Mouse (Mus musculus): ENCODE measurements at regions not wholly inside any gene's neighbourhood (a gene's known extent, or its start where the extent isn't known, plus 50 kb on each side); places are given as distances from the start of the nearest gene placed in this dataset.

DNA sequence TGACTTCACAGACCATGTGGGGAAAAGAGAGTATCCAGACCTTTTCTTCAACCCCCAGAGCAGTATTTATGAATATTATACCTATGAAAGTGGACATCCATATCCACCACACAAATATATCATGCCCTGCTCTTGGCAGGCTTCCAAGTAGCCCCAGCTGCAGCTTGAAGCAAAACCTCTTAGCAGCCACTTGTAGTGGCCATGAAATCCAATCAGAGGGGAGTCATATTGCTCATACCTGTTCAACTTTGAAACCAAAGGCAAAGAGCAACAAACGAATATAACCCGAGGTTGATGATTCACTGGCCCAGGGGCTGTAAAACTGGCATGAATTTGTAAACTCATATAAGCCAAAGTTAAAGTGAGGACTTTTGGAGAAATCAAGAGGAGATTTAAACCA, 187.6 kb upstream of the Gdnf start:
- no peak for DNase-seq
- H3K4me1 ChIP-seq (ENCODE audit: control insufficient read depth, insufficient read depth, low read length), result no peaks in the 10 kb centered on the region
- no peaks in the 10 kb centered on the region for H3K27me3 ChIP-seq (ENCODE audit: control insufficient read depth, insufficient read depth, low read length)
- no peak overlapping the region for H3K4me3 ChIP-seq (replicated peaks; ENCODE audit: insufficient read depth, low read depth, low read length)
- 65% methylated on average over 2 of the region's 2 CpGs for WGBS
- TF ChIP-seq POLR2A (IDR thresholded peaks at IDR 0.05; ENCODE audit: borderline replicate concordance, insufficient read depth, low read length), result no peak
- TF ChIP-seq CTCF (IDR thresholded peaks at IDR 0.05; ENCODE audit: borderline replicate concordance, insufficient read depth, low read depth, low read length), result no peak
- no peak overlapping the region for H3K27ac ChIP-seq (ENCODE audit: insufficient read depth, low read length)

DNA sequence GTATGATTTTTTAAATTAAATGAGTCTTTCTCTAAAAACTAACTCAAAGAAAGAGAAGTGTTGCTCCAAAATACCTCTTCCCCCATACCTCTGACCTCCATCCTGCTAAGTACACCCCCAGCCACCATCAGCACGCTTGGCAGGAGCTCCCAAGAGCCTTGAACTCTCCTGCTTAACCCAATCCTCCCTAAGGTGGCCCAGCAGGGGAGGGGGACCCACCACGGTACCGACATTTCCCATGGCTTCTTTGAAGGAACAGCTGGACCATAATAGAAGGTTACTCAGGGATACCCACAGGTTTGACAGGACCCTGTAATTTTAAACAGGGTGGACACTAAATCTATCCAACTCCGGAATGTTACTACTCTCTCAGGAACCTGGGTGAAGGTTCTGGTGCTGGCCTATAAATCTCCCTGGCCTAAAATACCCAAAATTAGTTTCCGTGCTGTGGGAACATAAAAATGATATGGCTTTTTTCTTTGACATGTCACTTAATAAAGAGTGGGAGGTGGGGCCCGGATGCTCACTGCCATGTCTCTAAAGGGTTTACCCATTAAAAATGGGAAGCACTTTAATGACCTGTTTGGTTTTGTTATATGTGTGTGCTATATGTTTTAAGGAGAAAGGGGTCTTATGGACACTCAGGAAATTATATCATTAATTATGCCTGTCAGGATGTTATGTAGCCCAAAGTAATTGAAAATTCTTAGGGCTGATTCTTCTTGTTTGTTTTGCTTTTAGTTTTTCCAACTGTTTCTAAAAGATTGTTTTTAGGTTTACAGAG, 185.8 kb upstream of the Gdnf start:
- no peaks in the 10 kb centered on the region for H3K4me1 ChIP-seq (ENCODE audit: control insufficient read depth, insufficient read depth, low read length)
- TF ChIP-seq CTCF (IDR thresholded peaks at IDR 0.05; ENCODE audit: borderline replicate concordance, insufficient read depth, low read depth, low read length), result no peak
- no peak for TF ChIP-seq POLR2A (IDR thresholded peaks at IDR 0.05; ENCODE audit: borderline replicate concordance, insufficient read depth, low read length)
- H3K4me3 ChIP-seq (replicated peaks; ENCODE audit: insufficient read depth, low read depth, low read length), result no peak overlapping the region
- WGBS, result 73% methylated on average over 6 of the region's 6 CpGs
- no peaks in the 10 kb centered on the region for H3K27me3 ChIP-seq (ENCODE audit: control insufficient read depth, insufficient read depth, low read length)
- DNase-seq, result no peak
- H3K27ac ChIP-seq (ENCODE audit: insufficient read depth, low read length), result no peak overlapping the region

DNA sequence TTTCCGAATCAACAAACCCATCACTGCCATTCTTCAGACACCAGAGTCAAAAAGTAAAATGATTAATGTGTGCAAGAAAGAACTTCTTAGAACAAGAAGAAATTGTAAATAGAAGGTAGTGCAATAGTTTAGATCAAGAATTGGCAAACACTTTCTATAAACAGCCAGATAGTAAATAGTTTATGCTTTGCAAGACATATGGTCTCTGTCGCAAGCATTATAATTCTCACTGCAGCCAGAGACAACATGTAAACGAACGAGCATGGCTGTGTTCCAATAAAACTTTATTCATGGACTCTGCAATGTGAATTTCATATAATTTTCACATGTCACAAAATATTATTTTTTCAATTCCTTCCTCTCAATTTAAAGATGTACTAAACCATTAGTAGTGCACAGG, 180.8 kb upstream of the Gdnf start:
- TF ChIP-seq CTCF (IDR thresholded peaks at IDR 0.05; ENCODE audit: borderline replicate concordance, insufficient read depth, low read depth, low read length), result no peak
- TF ChIP-seq POLR2A (IDR thresholded peaks at IDR 0.05; ENCODE audit: borderline replicate concordance, insufficient read depth, low read length), result no peak
- WGBS, result 59% methylated on average over 4 of the region's 4 CpGs
- Histone ChIP-seq H3K4me3 (replicated peaks; ENCODE audit: insufficient read depth, low read depth, low read length) (no peak overlapping the region), H3K27ac (ENCODE audit: insufficient read depth, low read length) (no peak overlapping the region), H3K27me3 (ENCODE audit: control insufficient read depth, insufficient read depth, low read length) (no peaks in the 10 kb centered on the region), H3K4me1 (ENCODE audit: control insufficient read depth, insufficient read depth, low read length) (no peaks in the 10 kb centered on the region)
- DNase-seq, result no peak

DNA sequence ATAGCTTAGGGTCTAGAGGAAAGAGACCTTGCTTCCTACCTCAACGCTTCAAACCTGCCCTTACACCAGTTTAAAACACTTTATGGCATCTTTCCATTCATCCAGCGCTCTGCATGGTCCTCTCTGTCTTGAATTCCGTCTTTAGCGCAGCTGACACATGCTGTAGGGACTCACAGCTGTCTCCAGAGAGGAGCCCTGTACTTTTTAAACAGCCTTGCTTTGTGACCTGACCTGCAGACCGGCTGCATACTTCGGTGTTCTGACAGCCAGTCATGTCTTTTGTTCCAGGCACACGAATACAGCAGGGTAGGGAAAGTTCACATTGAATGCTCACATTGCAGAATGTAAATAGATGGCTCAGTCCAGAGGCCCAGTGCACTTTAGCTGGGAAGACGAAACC, 175.4 kb upstream of the Gdnf start:
- WGBS, result 47% methylated on average over 8 of the region's 8 CpGs

DNA sequence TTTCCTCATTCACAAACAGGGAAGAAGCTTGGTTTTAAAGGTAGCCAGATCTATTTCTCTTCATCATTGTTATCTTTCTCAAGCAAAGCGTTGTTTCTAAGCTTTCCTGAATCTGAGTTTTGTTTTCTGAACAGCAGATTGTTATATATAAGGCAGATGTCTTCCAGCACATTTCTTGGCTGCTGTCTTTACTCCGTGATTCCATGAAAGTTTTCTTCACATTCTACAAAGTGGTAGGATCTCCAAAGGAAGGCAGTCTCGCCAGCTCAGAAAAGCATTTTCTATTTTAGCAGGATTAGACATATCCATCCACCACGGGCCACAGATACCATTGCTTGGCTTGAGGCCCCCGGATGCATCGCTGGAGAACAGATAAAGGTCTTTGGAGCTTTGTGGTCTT, 171.2 kb upstream of the Gdnf start:
- TF ChIP-seq POLR2A (IDR thresholded peaks at IDR 0.05; ENCODE audit: borderline replicate concordance, insufficient read depth, low read length) (no peak), CTCF (IDR thresholded peaks at IDR 0.05; ENCODE audit: borderline replicate concordance, insufficient read depth, low read depth, low read length) (no peak)
- DNase-seq, result no peak
- 70% methylated on average over 6 of the region's 6 CpGs for WGBS
- Histone ChIP-seq H3K27me3 (ENCODE audit: control insufficient read depth, insufficient read depth, low read length) (no peaks in the 10 kb centered on the region), H3K4me1 (ENCODE audit: control insufficient read depth, insufficient read depth, low read length) (no peaks in the 10 kb centered on the region), H3K4me3 (replicated peaks; ENCODE audit: insufficient read depth, low read depth, low read length) (no peak overlapping the region), H3K27ac (ENCODE audit: insufficient read depth, low read length) (no peak overlapping the region)

More for the DNA sequence above, 175.4 kb upstream of the Gdnf start:
- Histone ChIP-seq H3K4me3 (replicated peaks; ENCODE audit: insufficient read depth, low read depth, low read length) (no peak overlapping the region), H3K27ac (ENCODE audit: insufficient read depth, low read length) (no peak overlapping the region), H3K27me3 (ENCODE audit: control insufficient read depth, insufficient read depth, low read length) (no peaks in the 10 kb centered on the region), H3K4me1 (ENCODE audit: control insufficient read depth, insufficient read depth, low read length) (no peaks in the 10 kb centered on the region)
- no peak for DNase-seq
- no peak for TF ChIP-seq CTCF (IDR thresholded peaks at IDR 0.05; ENCODE audit: borderline replicate concordance, insufficient read depth, low read depth, low read length)
- no peak for TF ChIP-seq POLR2A (IDR thresholded peaks at IDR 0.05; ENCODE audit: borderline replicate concordance, insufficient read depth, low read length)

DNA sequence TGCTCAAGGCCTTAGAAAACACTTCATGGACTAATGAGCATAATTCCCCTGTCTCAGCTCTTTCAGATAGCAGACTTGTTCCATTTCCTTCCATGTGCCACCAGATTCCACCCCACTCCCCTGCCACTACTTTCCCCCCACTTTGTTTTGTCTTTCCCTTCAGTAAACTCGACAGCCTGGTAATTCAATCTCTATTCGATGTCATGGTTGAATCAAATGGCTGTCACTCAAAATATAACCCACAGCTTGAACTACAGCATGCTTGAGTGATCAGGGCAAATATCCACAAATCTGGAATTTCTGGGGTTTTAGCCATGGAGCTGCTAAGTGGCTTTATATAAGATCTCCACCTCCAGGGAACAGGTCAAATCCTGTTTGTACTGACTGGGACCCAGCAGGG, 168.6 kb upstream of the Gdnf start:
- H3K27ac ChIP-seq (ENCODE audit: insufficient read depth, low read length), result no peak overlapping the region
- TF ChIP-seq POLR2A (IDR thresholded peaks at IDR 0.05; ENCODE audit: borderline replicate concordance, insufficient read depth, low read length), result no peak
- TF ChIP-seq CTCF (IDR thresholded peaks at IDR 0.05; ENCODE audit: borderline replicate concordance, insufficient read depth, low read depth, low read length), result no peak
- H3K4me1 ChIP-seq (ENCODE audit: control insufficient read depth, insufficient read depth, low read length), result no peaks in the 10 kb centered on the region
- no peak overlapping the region for H3K4me3 ChIP-seq (replicated peaks; ENCODE audit: insufficient read depth, low read depth, low read length)
- no peaks in the 10 kb centered on the region for H3K27me3 ChIP-seq (ENCODE audit: control insufficient read depth, insufficient read depth, low read length)
- WGBS, result 4% methylated on average over 2 of the region's 2 CpGs
- no peak for DNase-seq

DNA sequence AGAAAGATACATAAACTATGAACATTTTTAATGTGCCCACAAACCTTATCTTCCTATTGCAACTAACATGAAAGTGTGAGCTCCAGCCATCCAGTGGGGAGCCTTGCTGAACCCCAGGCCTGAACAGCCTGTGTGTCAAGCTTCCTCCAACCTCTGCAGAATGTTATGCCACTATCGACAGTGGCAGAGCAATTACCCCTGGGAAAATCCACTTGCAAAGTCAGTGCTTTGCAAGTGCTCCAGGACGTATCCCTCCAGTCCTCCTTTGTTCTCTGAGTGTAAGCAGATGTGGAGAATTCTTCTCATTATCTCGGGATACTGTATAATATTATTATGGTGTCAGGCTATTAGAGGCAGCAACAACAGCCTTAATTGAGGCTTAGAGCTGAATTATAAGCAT, 159.9 kb upstream of the Gdnf start:
- WGBS, result 41% methylated on average over 3 of the region's 3 CpGs
- no peaks in the 10 kb centered on the region for H3K27me3 ChIP-seq (ENCODE audit: control insufficient read depth, insufficient read depth, low read length)
- H3K27ac ChIP-seq (ENCODE audit: insufficient read depth, low read length), result no peak overlapping the region
- H3K4me1 ChIP-seq (ENCODE audit: control insufficient read depth, insufficient read depth, low read length), result no peaks in the 10 kb centered on the region
- no peak for DNase-seq
- no peak for TF ChIP-seq CTCF (IDR thresholded peaks at IDR 0.05; ENCODE audit: borderline replicate concordance, insufficient read depth, low read depth, low read length)
- no peak for TF ChIP-seq POLR2A (IDR thresholded peaks at IDR 0.05; ENCODE audit: borderline replicate concordance, insufficient read depth, low read length)
- H3K4me3 ChIP-seq (replicated peaks; ENCODE audit: insufficient read depth, low read depth, low read length), result no peak overlapping the region

DNA sequence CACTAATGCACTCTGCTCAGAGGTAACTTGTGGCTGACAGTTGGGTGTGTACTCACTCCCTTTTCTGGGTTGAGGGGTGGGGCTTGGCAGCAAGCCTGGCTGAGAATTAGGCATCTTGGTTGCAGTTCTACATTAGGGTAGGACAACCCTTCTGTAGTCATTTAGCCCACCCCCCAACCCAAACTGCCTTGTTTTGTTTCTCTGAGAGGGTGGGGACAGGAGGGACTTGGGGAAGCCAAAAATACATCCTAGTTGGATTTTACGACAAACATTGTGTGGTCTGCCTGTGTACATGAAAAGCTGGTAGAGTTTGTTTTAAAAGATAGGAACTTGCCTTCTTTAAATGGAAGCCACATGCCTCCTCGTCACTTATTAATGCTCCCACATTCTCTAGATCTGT, 146.8 kb upstream of the Gdnf start:
- no peak for TF ChIP-seq CTCF (IDR thresholded peaks at IDR 0.05; ENCODE audit: borderline replicate concordance, insufficient read depth, low read depth, low read length)
- TF ChIP-seq POLR2A (IDR thresholded peaks at IDR 0.05; ENCODE audit: borderline replicate concordance, insufficient read depth, low read length), result no peak
- Histone ChIP-seq H3K4me1 (ENCODE audit: control insufficient read depth, insufficient read depth, low read length) (no peaks in the 10 kb centered on the region), H3K27me3 (ENCODE audit: control insufficient read depth, insufficient read depth, low read length) (no peaks in the 10 kb centered on the region), H3K27ac (ENCODE audit: insufficient read depth, low read length) (no peak overlapping the region), H3K4me3 (replicated peaks; ENCODE audit: insufficient read depth, low read depth, low read length) (no peak overlapping the region)
- 95% methylated on average over 2 of the region's 2 CpGs for WGBS
- DNase-seq, result no peak

Measured in cerebellum, adult 2 months (tissue).